Mouse (Mus musculus) gastrocnemius, adult 2 months (tissue): ENCODE measurements around the gene Cep63. TPM values are rescaled to one million over a fixed set of nuclear protein-coding genes. Genes with fewer than 3 reads are reported as not detected.

ENCODE experiments used
- DNase-seq: peaks from one replicate; pipeline ENCODE4 v3.0.0; 2022
- H3K27ac ChIP-seq: fragments of 200-600 bp; 2 replicates; pipeline ENCODE4 v1.8.1; 2022; ENCODE audit warnings: mild to moderate bottlenecking
- H3K4me3 ChIP-seq: fragments of 200-600 bp; 2 replicates; pipeline ENCODE4 v1.8.1; 2022; ENCODE audit warnings: mild to moderate bottlenecking, moderate library complexity
- CTCF ChIP-seq: fragments of 200-600 bp; IDR thresholded peaks from 2 replicates; pipeline ENCODE4 v1.8.1; 2022; ENCODE audit warnings: antibody characterized with exemption, mild to moderate bottlenecking, moderate library complexity
- intact Hi-C: fragments of 180-260 bp; cut with DNase I; formaldehyde crosslinking; loops from one replicate; pipeline ENCODE4 v1.15.1; 2025
- total RNA-seq, 2 experiments: library from RNA; stranded (reverse); gene quantifications; 2 replicates each; pipeline ENCODE4 v1.2.3; 2021

The Cep63 gene
- total RNA-seq, 2 experiments from 2014 or later, result 18.5 to 25.2 TPM

- Histone ChIP-seq H3K4me3 (peak overlapping the region; percentile 85), H3K27ac (peak overlapping the region; percentile 98)
- no peak for DNase-seq
- TF ChIP-seq CTCF, result no peak
- intact Hi-C loops, result loop anchor here (2.0 to 10.0 kb wide), 2 partner anchors 208 to 678 kb away; partner anchors contain the start of genes 1300017J02Rik, Ryk and Topbp1
Observed at GRCm38 (mm10) chr9:102626839-102627225, 498 bp upstream of the Cep63 start.

GRCm38 (mm10) chr9:102625401-102625982, 842 bp downstream of the Cep63 start:
- intact Hi-C loops, result loop anchor here (10.0 kb wide), 1 partner anchor 679 kb away; the partner anchor contains the start of genes 1300017J02Rik and Topbp1
- TF ChIP-seq CTCF, result no peak
- Histone ChIP-seq H3K27ac (peak overlapping the region; percentile 98), H3K4me3 (peak overlapping the region; percentile 85)
- DNase-seq, result no peak

GRCm38 (mm10) chr9:102623581-102623980, 2.8 kb downstream of the Cep63 start:
- intact Hi-C loops, result loop anchor here (10.0 kb wide), 1 partner anchor 681 kb away; the partner anchor contains the start of genes 1300017J02Rik and Topbp1
- no peak for TF ChIP-seq CTCF
- DNase-seq, result no peak
- H3K4me3 ChIP-seq, result no peak overlapping the region
- no peak overlapping the region for H3K27ac ChIP-seq

- intact Hi-C loops, result loop anchor here (10.0 kb wide), 1 partner anchor 682 kb away; the partner anchor contains the start of genes 1300017J02Rik and Topbp1
- Histone ChIP-seq H3K27ac (no peak overlapping the region), H3K4me3 (no peak overlapping the region)
- no peak for TF ChIP-seq CTCF
- DNase-seq, result no peak
Observed at GRCm38 (mm10) chr9:102622876-102623275, 3.5 kb downstream of the Cep63 start.

GRCm38 (mm10) chr9:102622192-102622857, 4.0 kb downstream of the Cep63 start:
- Histone ChIP-seq H3K27ac (no peak overlapping the region), H3K4me3 (no peak overlapping the region)
- DNase-seq, result no peak
- peak; percentile 92 for TF ChIP-seq CTCF
- intact Hi-C loops, result loop anchor here (10.0 kb wide), 1 partner anchor 682 kb away; the partner anchor contains the start of genes 1300017J02Rik and Topbp1

GRCm38 (mm10) chr9:102621385-102621784, 4.9 kb downstream of the Cep63 start:
- no peak for TF ChIP-seq CTCF
- intact Hi-C loops, result loop anchor here (10.0 kb wide), 1 partner anchor 683 kb away; the partner anchor contains the start of genes 1300017J02Rik and Topbp1
- no peak overlapping the region for H3K4me3 ChIP-seq
- DNase-seq, result no peak
- peak overlapping the region; percentile 50 for H3K27ac ChIP-seq

- Histone ChIP-seq H3K27ac (no peak overlapping the region), H3K4me3 (no peak overlapping the region)
- no peak for DNase-seq
- intact Hi-C loops, result no loop called here
- TF ChIP-seq CTCF, result no peak
Observed at GRCm38 (mm10) chr9:102616267-102616666, 10.1 kb downstream of the Cep63 start.

GRCm38 (mm10) chr9:102615071-102615470, 11.3 kb downstream of the Cep63 start:
- intact Hi-C loops, result no loop called here
- no peak for TF ChIP-seq CTCF
- DNase-seq, result no peak
- Histone ChIP-seq H3K27ac (no peak overlapping the region), H3K4me3 (no peak overlapping the region)

GRCm38 (mm10) chr9:102609221-102609620, 17.1 kb downstream of the Cep63 start:
- TF ChIP-seq CTCF, result no peak
- DNase-seq, result no peak
- intact Hi-C loops, result no loop called here

GRCm38 (mm10) chr9:102607471-102607870, 18.9 kb downstream of the Cep63 start:
- no peak overlapping the region for H3K27ac ChIP-seq
- intact Hi-C loops, result no loop called here
- TF ChIP-seq CTCF, result peak; percentile 37
- H3K4me3 ChIP-seq, result no peak overlapping the region
- no peak for DNase-seq

More at GRCm38 (mm10) chr9:102609221-102609620, 17.1 kb downstream of the Cep63 start:
- Histone ChIP-seq H3K27ac (no peak overlapping the region), H3K4me3 (no peak overlapping the region)

- TF ChIP-seq CTCF, result no peak
- no peak for DNase-seq
- H3K4me3 ChIP-seq, result no peak overlapping the region
- intact Hi-C loops, result no loop called here
- H3K27ac ChIP-seq, result no peak overlapping the region
Observed at GRCm38 (mm10) chr9:102605162-102605561, 21.2 kb downstream of the Cep63 start.

- no peak for DNase-seq
- intact Hi-C loops, result no loop called here
Observed at GRCm38 (mm10) chr9:102601666-102602065, 24.7 kb downstream of the Cep63 start.

GRCm38 (mm10) chr9:102601187-102601586, 25.1 kb downstream of the Cep63 start:
- Histone ChIP-seq H3K4me3 (no peak overlapping the region), H3K27ac (no peak overlapping the region)
- TF ChIP-seq CTCF, result no peak
- intact Hi-C loops, result no loop called here
- no peak for DNase-seq

More at GRCm38 (mm10) chr9:102601666-102602065, 24.7 kb downstream of the Cep63 start:
- no peak overlapping the region for H3K27ac ChIP-seq
- H3K4me3 ChIP-seq, result no peak overlapping the region
- no peak for TF ChIP-seq CTCF
